Mouse (Mus musculus): ENCODE results near the gene Diras2. TPM values are rescaled to one million over a fixed set of nuclear protein-coding genes. Genes with fewer than 3 reads are reported as not detected.

Diras2 gene
- polyA plus RNA-seq (2011; ENCODE audit: insufficient read length, low read depth, missing spikeins), result 1.2 and 1.7 TPM in 2 replicates

- Histone ChIP-seq H3K27ac (ENCODE audit: insufficient read depth, low read length) (no peak within 1 kb of the TSS), H3K4me1 (ENCODE audit: control insufficient read depth, insufficient read depth, low read length) (no peaks in the 10 kb centered on the region), H3K4me3 (ENCODE audit: insufficient read depth, low read length) (peak within 1 kb of the TSS; percentile 23)
- no peak for TF ChIP-seq POLR2A (IDR thresholded peaks at IDR 0.05; ENCODE audit: low read depth, low read length)
- no peak for TF ChIP-seq CTCF (IDR thresholded peaks at IDR 0.05; ENCODE audit: borderline replicate concordance, insufficient read depth, low read length)
Observed at GRCm38 (mm10) chr13:52531121-52531520, at the start of gene Diras2. Gene Diras2 (minus strand): TSS chr13:52531279.

GRCm38 (mm10) chr13:52578776-52579175, 47.7 kb upstream of the Diras2 start:
- Histone ChIP-seq H3K27ac (ENCODE audit: insufficient read depth, low read length) (no peak overlapping the region), H3K4me1 (ENCODE audit: control insufficient read depth, insufficient read depth, low read length) (no peaks in the 10 kb centered on the region), H3K4me3 (ENCODE audit: insufficient read depth, low read length) (no peak overlapping the region)
- no peak for TF ChIP-seq CTCF (IDR thresholded peaks at IDR 0.05; ENCODE audit: borderline replicate concordance, insufficient read depth, low read length)
- TF ChIP-seq POLR2A (IDR thresholded peaks at IDR 0.05; ENCODE audit: low read depth, low read length), result no peak

- no peak for TF ChIP-seq CTCF (IDR thresholded peaks at IDR 0.05; ENCODE audit: borderline replicate concordance, insufficient read depth, low read length)
- TF ChIP-seq POLR2A (IDR thresholded peaks at IDR 0.05; ENCODE audit: low read depth, low read length), result no peak
- Histone ChIP-seq H3K4me3 (ENCODE audit: insufficient read depth, low read length) (no peak overlapping the region), H3K27ac (ENCODE audit: insufficient read depth, low read length) (no peak overlapping the region), H3K4me1 (ENCODE audit: control insufficient read depth, insufficient read depth, low read length) (no peaks in the 10 kb centered on the region)
Observed at GRCm38 (mm10) chr13:52577939-52578338, 46.9 kb upstream of the Diras2 start.

GRCm38 (mm10) chr13:52577326-52577920, 46.3 kb upstream of the Diras2 start:
- Histone ChIP-seq H3K4me3 (ENCODE audit: insufficient read depth, low read length) (no peak overlapping the region), H3K4me1 (ENCODE audit: control insufficient read depth, insufficient read depth, low read length) (no peaks in the 10 kb centered on the region), H3K27ac (ENCODE audit: insufficient read depth, low read length) (no peak overlapping the region)
- TF ChIP-seq CTCF (IDR thresholded peaks at IDR 0.05; ENCODE audit: borderline replicate concordance, insufficient read depth, low read length) (no peak), POLR2A (IDR thresholded peaks at IDR 0.05; ENCODE audit: low read depth, low read length) (no peak)

GRCm38 (mm10) chr13:52576841-52577240, 45.8 kb upstream of the Diras2 start:
- TF ChIP-seq POLR2A (IDR thresholded peaks at IDR 0.05; ENCODE audit: low read depth, low read length), result no peak
- no peak for TF ChIP-seq CTCF (IDR thresholded peaks at IDR 0.05; ENCODE audit: borderline replicate concordance, insufficient read depth, low read length)
- Histone ChIP-seq H3K4me3 (ENCODE audit: insufficient read depth, low read length) (no peak overlapping the region), H3K4me1 (ENCODE audit: control insufficient read depth, insufficient read depth, low read length) (no peaks in the 10 kb centered on the region), H3K27ac (ENCODE audit: insufficient read depth, low read length) (no peak overlapping the region)

- Histone ChIP-seq H3K27ac (ENCODE audit: insufficient read depth, low read length) (no peak overlapping the region), H3K4me3 (ENCODE audit: insufficient read depth, low read length) (no peak overlapping the region), H3K4me1 (ENCODE audit: control insufficient read depth, insufficient read depth, low read length) (no peaks in the 10 kb centered on the region)
- no peak for TF ChIP-seq CTCF (IDR thresholded peaks at IDR 0.05; ENCODE audit: borderline replicate concordance, insufficient read depth, low read length)
- TF ChIP-seq POLR2A (IDR thresholded peaks at IDR 0.05; ENCODE audit: low read depth, low read length), result no peak
Observed at GRCm38 (mm10) chr13:52576021-52576614, 45.0 kb upstream of the Diras2 start.

GRCm38 (mm10) chr13:52575483-52575882, 44.4 kb upstream of the Diras2 start:
- no peak for TF ChIP-seq CTCF (IDR thresholded peaks at IDR 0.05; ENCODE audit: borderline replicate concordance, insufficient read depth, low read length)
- TF ChIP-seq POLR2A (IDR thresholded peaks at IDR 0.05; ENCODE audit: low read depth, low read length), result no peak
- Histone ChIP-seq H3K27ac (ENCODE audit: insufficient read depth, low read length) (no peak overlapping the region), H3K4me3 (ENCODE audit: insufficient read depth, low read length) (no peak overlapping the region), H3K4me1 (ENCODE audit: control insufficient read depth, insufficient read depth, low read length) (no peaks in the 10 kb centered on the region)

- TF ChIP-seq CTCF (IDR thresholded peaks at IDR 0.05; ENCODE audit: borderline replicate concordance, insufficient read depth, low read length) (no peak), POLR2A (IDR thresholded peaks at IDR 0.05; ENCODE audit: low read depth, low read length) (no peak)
- Histone ChIP-seq H3K27ac (ENCODE audit: insufficient read depth, low read length) (no peak overlapping the region), H3K4me1 (ENCODE audit: control insufficient read depth, insufficient read depth, low read length) (no peaks in the 10 kb centered on the region), H3K4me3 (ENCODE audit: insufficient read depth, low read length) (no peak overlapping the region)
Observed at GRCm38 (mm10) chr13:52574311-52574710, 43.2 kb upstream of the Diras2 start.

- Histone ChIP-seq H3K4me3 (ENCODE audit: insufficient read depth, low read length) (no peak overlapping the region), H3K27ac (ENCODE audit: insufficient read depth, low read length) (no peak overlapping the region)
- TF ChIP-seq POLR2A (IDR thresholded peaks at IDR 0.05; ENCODE audit: low read depth, low read length) (no peak), CTCF (IDR thresholded peaks at IDR 0.05; ENCODE audit: borderline replicate concordance, insufficient read depth, low read length) (no peak)
Observed at GRCm38 (mm10) chr13:52572451-52573446, 41.7 kb upstream of the Diras2 start.

More at GRCm38 (mm10) chr13:52572451-52573446, 41.7 kb upstream of the Diras2 start:
- H3K4me1 ChIP-seq (ENCODE audit: control insufficient read depth, insufficient read depth, low read length), result no peaks in the 10 kb centered on the region

Data from embryonic fibroblast, embryonic 13.5 days (primary cell).